Mouse (Mus musculus): ENCODE measurements at regions not wholly inside any gene's neighbourhood (a gene's known extent, or its start where the extent isn't known, plus 50 kb on each side); places are given as distances from the start of the nearest gene placed in this dataset.

DNA sequence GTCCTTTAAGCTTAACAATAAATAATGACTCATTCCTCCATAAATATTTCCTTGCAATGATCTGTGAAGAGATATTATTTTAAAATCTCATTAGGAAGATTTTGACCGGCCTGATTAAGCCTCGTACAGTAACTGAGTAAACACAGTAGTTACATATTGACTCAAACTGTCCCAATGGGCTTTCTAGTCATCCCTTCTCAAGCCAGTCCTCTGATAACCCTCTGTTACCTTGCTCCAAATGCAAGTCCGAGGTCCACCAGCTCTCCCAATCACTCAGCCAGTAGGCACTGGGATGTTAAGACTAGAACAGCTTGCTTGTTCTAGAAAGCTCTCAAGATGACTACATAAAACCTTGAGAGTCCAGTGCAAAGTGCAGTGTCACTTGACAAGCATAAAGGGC, 160.6 kb downstream of the Pdcd6ip start:
- TF ChIP-seq CTCF (IDR thresholded peaks at IDR 0.05; ENCODE audit: borderline replicate concordance, extremely low read depth, insufficient read depth, insufficient read length), result no peak
- TF ChIP-seq POLR2A (IDR thresholded peaks at IDR 0.05; ENCODE audit: borderline replicate concordance, extremely low read depth, insufficient read depth, insufficient read length, poor library complexity, severe bottlenecking), result no peak
